Mouse (Mus musculus) megakaryocyte, adult 5-6 weeks (primary cell): ENCODE measurements around the gene Rasgrp4. TPM values are rescaled to one million over a fixed set of nuclear protein-coding genes. Genes with fewer than 3 reads are reported as not detected.
"Not testable (repeated sequence)": the region's sequence is repeated elsewhere in the genome, so short reads cannot be mapped to it uniquely, and the experiment has no call there.

Experiments
- ATAC-seq: 2 replicates; pipeline ENCODE4 v1.8.0; 2016; ENCODE audit warnings: mild to moderate bottlenecking, inconsistent platforms; ENCODE audit not compliant: poor library complexity, severe bottlenecking
- total RNA-seq, 2 experiments: library from RNA; stranded (forward) in 1 of 2; stranded (reverse) in 1 of 2; fragments of 153-499, 151-499 nt in 1 of 2; fragments of 221-1000, 200-1000 nt in 1 of 2; gene quantifications; 2 replicates each; pipeline versions ENCODE4 v1.2.3 to v1.2.4; 2015 to 2017

The Rasgrp4 gene
- total RNA-seq (2015) (75.1 and 80.4 TPM in 2 replicates), total RNA-seq (2017) (25.6 and 58.0 TPM in 2 replicates)

GRCm38 (mm10) chr7:29134693-29135386, at the start of gene Rasgrp4:
Gene Rasgrp4, plus strand, starts transcription at chr7:29134851.
- ATAC-seq = peak; percentile 99

- ATAC-seq = no peak
Measured at GRCm38 (mm10) chr7:29085981-29086380, 48.7 kb upstream of the Rasgrp4 start.

- no peak for ATAC-seq
Measured at GRCm38 (mm10) chr7:29086902-29087301, 47.7 kb upstream of the Rasgrp4 start.

- no peak for ATAC-seq
Measured at GRCm38 (mm10) chr7:29088817-29089216, 45.8 kb upstream of the Rasgrp4 start.

- no peak for ATAC-seq
Measured at GRCm38 (mm10) chr7:29097131-29097530, 37.5 kb upstream of the Rasgrp4 start.

GRCm38 (mm10) chr7:29101286-29102017, 33.2 kb upstream of the Rasgrp4 start:
- ATAC-seq = no peak

GRCm38 (mm10) chr7:29108992-29109955, 25.4 kb upstream of the Rasgrp4 start:
- ATAC-seq = no peak

- ATAC-seq = no peak
Measured at GRCm38 (mm10) chr7:29118142-29118851, 16.4 kb upstream of the Rasgrp4 start.

- ATAC-seq = no peak
Measured at GRCm38 (mm10) chr7:29119526-29119925, 15.1 kb upstream of the Rasgrp4 start.

- no peak for ATAC-seq
Measured at GRCm38 (mm10) chr7:29122821-29123220, 11.8 kb upstream of the Rasgrp4 start.

GRCm38 (mm10) chr7:29123531-29124358, 10.9 kb upstream of the Rasgrp4 start:
- ATAC-seq = 0 out of 2 replicates have a peak, but pooled peaks have one; percentile 23

GRCm38 (mm10) chr7:29124970-29125369, 9.7 kb upstream of the Rasgrp4 start, which contains the start of gene Ryr1:
Gene Ryr1, minus strand, starts transcription at chr7:29125179.
- peak; percentile 79 for ATAC-seq

- ATAC-seq = peak; percentile 75
Measured at GRCm38 (mm10) chr7:29126173-29126915, 8.3 kb upstream of the Rasgrp4 start.

- ATAC-seq = peak; percentile 67
Measured at GRCm38 (mm10) chr7:29128725-29129124, 5.9 kb upstream of the Rasgrp4 start.

GRCm38 (mm10) chr7:29134230-29134629, 421 bp upstream of the Rasgrp4 start:
- ATAC-seq = no peak

GRCm38 (mm10) chr7:29137429-29137828, 2.8 kb downstream of the Rasgrp4 start:
- ATAC-seq = no peak

- not testable (repeated sequence) for ATAC-seq
Measured at GRCm38 (mm10) chr7:29139237-29139636, 4.6 kb downstream of the Rasgrp4 start.

- 0 out of 2 replicates have a peak, but pooled peaks have one; percentile 23 for ATAC-seq
Measured at GRCm38 (mm10) chr7:29141416-29141815, 6.8 kb downstream of the Rasgrp4 start.

- ATAC-seq = peak; percentile 92
Measured at GRCm38 (mm10) chr7:29144006-29144405, 9.4 kb downstream of the Rasgrp4 start.
